Mouse (Mus musculus): ENCODE results near the gene Duox1.
"Not testable (repeated sequence)": the region's sequence is repeated elsewhere in the genome, so short reads cannot be mapped to it uniquely, and the experiment has no call there.

GRCm38 (mm10) chr2:122346164-122346563 is 30.7 kb downstream of the Duox1 start:
- not testable (repeated sequence) for TF ChIP-seq CTCF, POLR2A (IDR thresholded peaks at IDR 0.05; ENCODE audit: insufficient read depth, low read depth, low read length)
